9 mouse cellular contexts compared by ENCODE assay signal in genomic region chrX:13047631-13048345, GRCm38 (mm10). TPM values are rescaled to one million over a fixed set of nuclear protein-coding genes. Genes with fewer than 3 reads are reported as not detected.
DNase-seq lines count a peak whose midpoint lies in the region; ATAC-seq lines count a peak whose summit lies in the region.
"Had no signal": no experiment of that assay in that cellular context is flagged by ENCODE, and none has a peak within 500 bp of the region (broad histone marks: within the 10 kb centered on the region; RNA-seq: fewer than 3 reads in every experiment).

No protein-coding gene starts in this region.

- DNase-seq in adrenal gland, postnatal 10 days: peak; percentile 24
- no peak for DNase-seq in adrenal gland, postnatal 4 days (ENCODE audit: low spot score in 2 of 2)
- DNase-seq in embryo, embryonic 9.5 days (ENCODE audit: extremely low spot score): peak; percentile 33
- peak; percentile 51 to 64 for DNase-seq in kidney, postnatal 36 days
- peak; percentile 48 to 51 for DNase-seq in right cerebral cortex, adult 2 months (ENCODE audit: low spot score in 2 of 2)

- peaks cover 3% of the 10 kb centered on the region; the same call in 1 of the 2 replicates for H3K27me3 ChIP-seq in heart, embryonic 15.5 days
- H3K27me3 ChIP-seq in lung, embryonic 15.5 days: no peaks in the 10 kb centered on the region

- ATAC-seq in heart, embryonic 15.5 days (replicated peaks; ENCODE audit: insufficient number of reproducible peaks, insufficient read depth, low FRiP score, low read depth): no peak; the same call in 1 of the 2 replicates
- no peak for ATAC-seq in lung, embryonic 15.5 days (ENCODE audit: borderline replicate concordance, extremely low read depth, low FRiP score, low TSS enrichment)
- ATAC-seq in erythroblast, adult 5-6 weeks (replicated peaks; ENCODE audit: low FRiP score, poor library complexity, severe bottlenecking): no peak

- no peak overlapping the region for H3K9ac ChIP-seq in heart, embryonic 15.5 days
- H3K9ac ChIP-seq in lung, embryonic 15.5 days: no peak overlapping the region

- peaks cover 4% of the 10 kb centered on the region; the same call in 1 of the 2 replicates for H3K4me1 ChIP-seq in heart, embryonic 15.5 days (replicated peaks)
- H3K4me1 ChIP-seq in lung, embryonic 15.5 days: no peaks in the 10 kb centered on the region

- 17% methylated on average over 14 of the region's 14 CpGs for WGBS in heart, embryonic 15.5 days
- WGBS in lung, embryonic 15.5 days: 20% methylated on average over 14 of the region's 14 CpGs

- peak overlapping the region; percentile 63 for H3K4me2 ChIP-seq in heart, embryonic 15.5 days
- peak overlapping the region; percentile 37 for H3K4me2 ChIP-seq in lung, embryonic 15.5 days

- peak overlapping the region; percentile 52 for H3K27ac ChIP-seq in heart, embryonic 15.5 days
- H3K27ac ChIP-seq in lung, embryonic 15.5 days: peak overlapping the region; percentile 19; the same call in 1 of the 2 replicates

- peak overlapping the region; percentile 34 for H3K4me3 ChIP-seq in heart, embryonic 15.5 days
- peak overlapping the region; percentile 1; the same call in 1 of the 2 replicates for H3K4me3 ChIP-seq in lung, embryonic 15.5 days
- H3K4me3 ChIP-seq: erythroblast, embryonic 14.5 days had no signal

- no peaks in the 10 kb centered on the region for H3K9me3 ChIP-seq in heart, embryonic 15.5 days (replicated peaks)
- H3K9me3 ChIP-seq in lung, embryonic 15.5 days: no peaks in the 10 kb centered on the region

- no peaks in the 10 kb centered on the region for H3K36me3 ChIP-seq in heart, embryonic 15.5 days
- no peaks in the 10 kb centered on the region for H3K36me3 ChIP-seq in lung, embryonic 15.5 days

RNA-seq across cellular contexts. Expression of gene Usp9x, which starts 23.5 kb away (rescaled TPM):
- 100 to 1,000 TPM; 133 to 149 TPM for total RNA-seq in adrenal gland, postnatal 10 days (2021)
- total RNA-seq in adrenal gland, postnatal 4 days (2021): 100 to 1,000 TPM; 150 to 172 TPM
- polyA plus RNA-seq in heart, embryonic 15.5 days (2015; fragmentation: Nextera tagmentation; extraction: Ambion mirVana): 17.2 and 20.2 TPM in 2 replicates
- polyA plus RNA-seq in lung, embryonic 15.5 days (2015; fragmentation: Nextera tagmentation; extraction: Ambion mirVana): 23.4 and 24.2 TPM in 2 replicates
- 52.8 and 65.0 TPM in 2 replicates for total RNA-seq in erythroblast, adult 5-6 weeks (2015; ENCODE audit: low replicate concordance)
- 61.0 and 71.4 TPM in 2 replicates for total RNA-seq in erythroblast, adult 5-6 weeks (2017; ENCODE audit: low replicate concordance)

Comparison
In these comparisons a context has a peak if more than half of its experiments do, and no peak if none do; other contexts are left out.
1. DNase-seq: peak in adrenal gland, postnatal 10 days (single experiment), embryo, embryonic 9.5 days (single experiment), kidney, postnatal 36 days (2 of 2) and right cerebral cortex, adult 2 months (2 of 2); none in adrenal gland, postnatal 4 days (0 of 2).